Mouse (Mus musculus): ENCODE data around the gene Mslnl. TPM values are rescaled to one million over a fixed set of nuclear protein-coding genes. Genes with fewer than 3 reads are reported as not detected.

The Mslnl gene
- polyA plus RNA-seq, 1 experiment = 0.30 TPM

DNA sequence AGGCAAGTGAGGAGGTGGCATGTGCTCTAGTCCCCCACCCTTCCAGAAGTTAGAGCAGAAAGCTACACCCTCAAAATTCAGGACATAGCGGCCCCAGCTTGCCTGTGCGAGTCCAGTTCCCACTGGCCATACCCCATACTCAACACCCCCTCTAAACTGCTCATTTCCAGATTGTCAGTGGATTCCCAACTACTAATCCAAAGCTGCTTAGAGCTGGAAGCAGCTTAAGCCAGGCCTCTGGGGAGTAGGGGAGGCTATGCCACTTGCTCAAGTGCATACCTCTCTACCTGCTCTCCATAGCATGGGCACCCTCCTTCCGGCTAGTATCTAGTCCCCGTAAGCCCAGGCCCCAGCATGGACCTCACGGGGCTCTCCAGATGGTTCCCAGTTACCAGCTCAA lies 14.4 kb upstream of the Mslnl start:
- Histone ChIP-seq H3K27ac (ENCODE audit: insufficient read depth, low read length) (no peak overlapping the region), H3K9ac (ENCODE audit: low read depth, poor library complexity, severe bottlenecking) (no peak overlapping the region), H3K9me3 (replicated peaks; ENCODE audit: control insufficient read depth, insufficient read depth, low read length, poor library complexity, severe bottlenecking) (no peaks in the 10 kb centered on the region), H3K4me3 (ENCODE audit: low read depth, low read length) (no peak overlapping the region), H3K4me1 (ENCODE audit: control insufficient read depth, insufficient read depth, low read length) (no peaks in the 10 kb centered on the region), H3K27me3 (ENCODE audit: control insufficient read depth, insufficient read depth, low read length, poor library complexity, severe bottlenecking) (no peaks in the 10 kb centered on the region), H3K36me3 (ENCODE audit: control insufficient read depth, insufficient read depth, low read length, poor library complexity, severe bottlenecking) (peaks cover 20% of the 10 kb centered on the region)
- TF ChIP-seq EP300 (IDR thresholded peaks at IDR 0.05; ENCODE audit: insufficient read depth, low read depth, low read length) = no peak
- no peak for TF ChIP-seq CTCF (IDR thresholded peaks at IDR 0.05; ENCODE audit: low read depth, low read length)
- TF ChIP-seq POLR2A (IDR thresholded peaks at IDR 0.05; ENCODE audit: insufficient read depth, low read length) = no peak

DNA sequence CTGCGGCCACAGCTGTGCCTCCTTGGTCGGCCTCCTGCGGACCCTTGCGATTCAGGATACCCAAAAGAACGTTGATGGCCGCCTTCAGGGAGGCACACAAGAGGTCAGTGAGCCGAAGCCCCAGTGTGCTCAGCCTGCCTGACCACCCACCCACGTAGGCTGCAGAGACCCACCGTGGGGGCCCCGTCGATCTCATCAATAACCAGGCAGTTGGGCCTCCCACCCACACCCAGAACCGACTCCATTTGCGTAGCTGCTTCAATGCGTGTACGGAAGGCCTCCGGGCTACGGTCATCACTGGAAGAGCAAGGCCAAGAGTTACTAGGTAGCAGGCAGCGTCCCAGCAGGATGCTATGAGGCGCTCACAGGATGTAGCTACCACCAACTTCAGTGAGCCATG lies 12.4 kb upstream of the Mslnl start:
- H3K36me3 ChIP-seq (ENCODE audit: control insufficient read depth, insufficient read depth, low read length, poor library complexity, severe bottlenecking) = peaks cover 20% of the 10 kb centered on the region
- H3K4me1 ChIP-seq (ENCODE audit: control insufficient read depth, insufficient read depth, low read length) = no peaks in the 10 kb centered on the region
- H3K27me3 ChIP-seq (ENCODE audit: control insufficient read depth, insufficient read depth, low read length, poor library complexity, severe bottlenecking) = no peaks in the 10 kb centered on the region
- H3K27ac ChIP-seq (ENCODE audit: insufficient read depth, low read length) = no peak overlapping the region
- TF ChIP-seq POLR2A (IDR thresholded peaks at IDR 0.05; ENCODE audit: insufficient read depth, low read length) = no peak
- no peak for TF ChIP-seq EP300 (IDR thresholded peaks at IDR 0.05; ENCODE audit: insufficient read depth, low read depth, low read length)
- no peak for TF ChIP-seq CTCF (IDR thresholded peaks at IDR 0.05; ENCODE audit: low read depth, low read length)
- H3K4me3 ChIP-seq (ENCODE audit: low read depth, low read length) = peak overlapping the region; percentile 41
- peak overlapping the region; percentile 41 for H3K9ac ChIP-seq (ENCODE audit: low read depth, poor library complexity, severe bottlenecking)
- H3K9me3 ChIP-seq (replicated peaks; ENCODE audit: control insufficient read depth, insufficient read depth, low read length, poor library complexity, severe bottlenecking) = no peaks in the 10 kb centered on the region

GRCm38 (mm10) chr17:25723919-25724318 lies 11.9 kb upstream of the Mslnl start:
- H3K36me3 ChIP-seq (ENCODE audit: control insufficient read depth, insufficient read depth, low read length, poor library complexity, severe bottlenecking) = peaks cover 18% of the 10 kb centered on the region
- H3K9ac ChIP-seq (ENCODE audit: low read depth, poor library complexity, severe bottlenecking) = peak overlapping the region; percentile 41
- H3K4me3 ChIP-seq (ENCODE audit: low read depth, low read length) = peak overlapping the region; percentile 41

DNA sequence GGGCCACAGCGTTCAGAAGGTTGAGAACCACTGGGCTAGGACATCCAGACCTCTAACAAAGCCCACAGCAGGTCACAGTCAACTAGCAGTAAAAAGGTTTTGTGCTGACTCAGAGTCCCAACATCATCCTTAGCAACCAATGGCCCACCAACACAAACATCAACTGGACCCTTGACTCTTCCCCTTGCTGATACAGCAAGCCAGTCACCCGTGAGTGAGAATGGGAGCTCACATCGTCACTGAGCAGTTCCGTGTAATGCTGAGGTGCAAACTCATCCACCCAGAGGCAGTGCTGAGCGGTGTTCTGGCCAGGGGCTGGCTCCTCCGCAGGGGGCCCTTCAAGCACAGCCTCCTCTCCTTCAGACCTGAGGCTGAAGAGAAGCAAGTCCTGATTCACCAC lies 10.6 kb upstream of the Mslnl start:
- Histone ChIP-seq H3K9me3 (replicated peaks; ENCODE audit: control insufficient read depth, insufficient read depth, low read length, poor library complexity, severe bottlenecking) (no peaks in the 10 kb centered on the region), H3K9ac (ENCODE audit: low read depth, poor library complexity, severe bottlenecking) (no peak overlapping the region), H3K27ac (ENCODE audit: insufficient read depth, low read length) (no peak overlapping the region), H3K27me3 (ENCODE audit: control insufficient read depth, insufficient read depth, low read length, poor library complexity, severe bottlenecking) (no peaks in the 10 kb centered on the region), H3K36me3 (ENCODE audit: control insufficient read depth, insufficient read depth, low read length, poor library complexity, severe bottlenecking) (peaks cover 14% of the 10 kb centered on the region), H3K4me1 (ENCODE audit: control insufficient read depth, insufficient read depth, low read length) (no peaks in the 10 kb centered on the region), H3K4me3 (ENCODE audit: low read depth, low read length) (no peak overlapping the region)
- TF ChIP-seq POLR2A (IDR thresholded peaks at IDR 0.05; ENCODE audit: insufficient read depth, low read length) (no peak), EP300 (IDR thresholded peaks at IDR 0.05; ENCODE audit: insufficient read depth, low read depth, low read length) (no peak), CTCF (IDR thresholded peaks at IDR 0.05; ENCODE audit: low read depth, low read length) (no peak)

More at GRCm38 (mm10) chr17:25723919-25724318, 11.9 kb upstream of the Mslnl start:
- no peaks in the 10 kb centered on the region for H3K9me3 ChIP-seq (replicated peaks; ENCODE audit: control insufficient read depth, insufficient read depth, low read length, poor library complexity, severe bottlenecking)
- H3K4me1 ChIP-seq (ENCODE audit: control insufficient read depth, insufficient read depth, low read length) = no peaks in the 10 kb centered on the region
- H3K27me3 ChIP-seq (ENCODE audit: control insufficient read depth, insufficient read depth, low read length, poor library complexity, severe bottlenecking) = no peaks in the 10 kb centered on the region
- TF ChIP-seq CTCF (IDR thresholded peaks at IDR 0.05; ENCODE audit: low read depth, low read length) = peak; percentile 97
- TF ChIP-seq EP300 (IDR thresholded peaks at IDR 0.05; ENCODE audit: insufficient read depth, low read depth, low read length) = 0 out of 2 replicates have a peak, but pooled peaks have one; percentile 5
- TF ChIP-seq POLR2A (IDR thresholded peaks at IDR 0.05; ENCODE audit: insufficient read depth, low read length) = no peak
- no peak overlapping the region for H3K27ac ChIP-seq (ENCODE audit: insufficient read depth, low read length)

DNA sequence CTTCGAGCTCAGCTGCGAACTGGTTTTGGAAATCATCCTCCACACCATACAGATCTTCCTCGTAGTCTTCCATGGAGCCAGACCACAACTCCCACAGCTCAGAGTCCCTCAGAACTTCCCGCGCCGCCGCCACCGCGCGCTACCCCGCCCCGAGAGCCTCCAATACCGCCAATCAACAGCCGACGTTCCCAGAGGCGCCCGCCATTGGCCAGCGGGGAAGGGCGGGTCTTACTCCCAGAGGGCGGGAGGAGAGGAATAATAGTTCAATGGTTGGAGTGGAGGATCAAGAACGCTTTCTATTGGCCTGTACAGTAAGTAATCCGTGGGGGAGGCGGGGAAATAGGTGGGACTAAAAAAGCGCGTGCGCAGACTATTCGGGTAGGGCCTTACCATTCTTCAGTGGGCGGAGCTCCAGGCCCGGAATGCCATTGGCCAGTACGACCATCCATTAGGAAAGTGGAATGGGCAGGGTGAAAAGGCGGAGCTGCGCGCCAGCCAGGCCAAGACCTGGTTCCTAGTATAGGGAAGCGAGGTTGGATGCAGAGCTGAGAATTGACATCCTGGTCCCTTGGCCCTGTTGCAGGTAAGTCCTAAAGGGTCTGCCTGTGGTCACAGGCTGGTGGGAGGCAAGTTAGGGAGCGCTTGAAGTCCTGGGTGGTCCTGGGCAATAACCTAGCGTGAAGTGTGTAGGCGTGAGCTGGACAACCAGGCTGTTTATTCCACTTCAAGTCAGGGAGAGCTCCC lies 8.4 kb upstream of the Mslnl start, which contains the start of the genes Chtf18 and Rpusd1:
Gene Chtf18 (minus strand): TSS at position 155 of the 744 bp plus-strand sequence.
Gene Rpusd1 (plus strand): TSS at position 406 of the 744 bp plus-strand sequence.
- Histone ChIP-seq H3K36me3 (ENCODE audit: control insufficient read depth, insufficient read depth, low read length, poor library complexity, severe bottlenecking) (no peaks in the 10 kb centered on the region), H3K9me3 (replicated peaks; ENCODE audit: control insufficient read depth, insufficient read depth, low read length, poor library complexity, severe bottlenecking) (no peaks in the 10 kb centered on the region), H3K4me3 (ENCODE audit: low read depth, low read length) (peak within 1 kb of the TSS; percentile 98), H3K27me3 (ENCODE audit: control insufficient read depth, insufficient read depth, low read length, poor library complexity, severe bottlenecking) (no peaks in the 10 kb centered on the region), H3K27ac (ENCODE audit: insufficient read depth, low read length) (no peak within 1 kb of the TSS), H3K9ac (ENCODE audit: low read depth, poor library complexity, severe bottlenecking) (peak within 1 kb of the TSS; percentile 64), H3K4me1 (ENCODE audit: control insufficient read depth, insufficient read depth, low read length) (no peaks in the 10 kb centered on the region)
- TF ChIP-seq POLR2A (IDR thresholded peaks at IDR 0.05; ENCODE audit: insufficient read depth, low read length) (peak; percentile 94), EP300 (IDR thresholded peaks at IDR 0.05; ENCODE audit: insufficient read depth, low read depth, low read length) (no peak), CTCF (IDR thresholded peaks at IDR 0.05; ENCODE audit: low read depth, low read length) (no peak)

- no peaks in the 10 kb centered on the region for H3K9me3 ChIP-seq (replicated peaks; ENCODE audit: control insufficient read depth, insufficient read depth, low read length, poor library complexity, severe bottlenecking)
- no peaks in the 10 kb centered on the region for H3K27me3 ChIP-seq (ENCODE audit: control insufficient read depth, insufficient read depth, low read length, poor library complexity, severe bottlenecking)
- H3K27ac ChIP-seq (ENCODE audit: insufficient read depth, low read length) = no peak overlapping the region
- no peaks in the 10 kb centered on the region for H3K4me1 ChIP-seq (ENCODE audit: control insufficient read depth, insufficient read depth, low read length)
- TF ChIP-seq CTCF (IDR thresholded peaks at IDR 0.05; ENCODE audit: low read depth, low read length) (no peak), POLR2A (IDR thresholded peaks at IDR 0.05; ENCODE audit: insufficient read depth, low read length) (no peak), EP300 (IDR thresholded peaks at IDR 0.05; ENCODE audit: insufficient read depth, low read depth, low read length) (no peak)
- peak overlapping the region; percentile 63 for H3K9ac ChIP-seq (ENCODE audit: low read depth, poor library complexity, severe bottlenecking)
- H3K4me3 ChIP-seq (ENCODE audit: low read depth, low read length) = peak overlapping the region; percentile 90
- H3K36me3 ChIP-seq (ENCODE audit: control insufficient read depth, insufficient read depth, low read length, poor library complexity, severe bottlenecking) = no peaks in the 10 kb centered on the region
Measured at GRCm38 (mm10) chr17:25728009-25728270, 7.9 kb upstream of the Mslnl start.
